Mouse (Mus musculus) right cerebral cortex, adult 2 months (tissue): ENCODE results near the gene Fryl.

ENCODE experiments used
- DNase-seq, 2 experiments: peaks; one replicate each; pipeline ENCODE4 v3.0.0; 2021 to 2022; ENCODE audit warnings: low spot score in 2 of 2

Fryl gene

GRCm38 (mm10) chr5:73194083-73194570 is 62.3 kb downstream of the Fryl start:
- DNase-seq = no peak

- DNase-seq = no peak
Observed at GRCm38 (mm10) chr5:73193627-73194026, 62.8 kb downstream of the Fryl start.

GRCm38 (mm10) chr5:73192870-73193576 is 63.4 kb downstream of the Fryl start:
- DNase-seq = no peak

- DNase-seq = no peak
Observed at GRCm38 (mm10) chr5:73191765-73192164, 64.7 kb downstream of the Fryl start.

GRCm38 (mm10) chr5:73190164-73190563 is 66.3 kb downstream of the Fryl start:
- DNase-seq = no peak

- no peak for DNase-seq
Observed at GRCm38 (mm10) chr5:73189443-73190160, 66.8 kb downstream of the Fryl start.

GRCm38 (mm10) chr5:73188576-73188975 is 67.8 kb downstream of the Fryl start:
- no peak for DNase-seq

GRCm38 (mm10) chr5:73188164-73188563 is 68.3 kb downstream of the Fryl start:
- DNase-seq = no peak

GRCm38 (mm10) chr5:73186912-73187311 is 69.5 kb downstream of the Fryl start:
- DNase-seq = no peak

GRCm38 (mm10) chr5:73185424-73185823 is 71.0 kb downstream of the Fryl start:
- no peak for DNase-seq

GRCm38 (mm10) chr5:73182701-73183447 is 73.5 kb downstream of the Fryl start:
- DNase-seq = no peak

GRCm38 (mm10) chr5:73182191-73182590 is 74.2 kb downstream of the Fryl start:
- DNase-seq = no peak

GRCm38 (mm10) chr5:73176294-73176693 is 80.1 kb downstream of the Fryl start:
- DNase-seq = no peak

- DNase-seq = no peak
Observed at GRCm38 (mm10) chr5:73175377-73176147, 80.9 kb downstream of the Fryl start.

GRCm38 (mm10) chr5:73171876-73172480 is 84.4 kb downstream of the Fryl start:
- no peak for DNase-seq

GRCm38 (mm10) chr5:73171203-73171602 is 85.2 kb downstream of the Fryl start:
- DNase-seq = no peak

- no peak for DNase-seq
Observed at GRCm38 (mm10) chr5:73168769-73169272, 87.6 kb downstream of the Fryl start.

- peak in 1 of 2 experiments; percentile 49 for DNase-seq
Observed at GRCm38 (mm10) chr5:73167976-73168768, 88.2 kb downstream of the Fryl start.

GRCm38 (mm10) chr5:73163970-73164369 is 92.4 kb downstream of the Fryl start:
- DNase-seq = no peak

GRCm38 (mm10) chr5:73162492-73162891 is 93.9 kb downstream of the Fryl start:
- DNase-seq = no peak
